Mouse (Mus musculus) liver, embryonic 14.5 days (tissue): ENCODE measurements at regions not wholly inside any gene's neighbourhood (a gene's known extent, or its start where the extent isn't known, plus 50 kb on each side); places are given as distances from the start of the nearest gene placed in this dataset.

Source experiments
- CTCF ChIP-seq: IDR thresholded peaks from 2 replicates; pipeline ENCODE4 v1.5.1; 2016; ENCODE audit warnings: antibody characterized with exemption, low read depth, control low read depth
- EP300 ChIP-seq: IDR thresholded peaks from 2 replicates; pipeline ENCODE4 v1.6.1; 2016; ENCODE audit warnings: antibody characterized with exemption, low read depth

DNA sequence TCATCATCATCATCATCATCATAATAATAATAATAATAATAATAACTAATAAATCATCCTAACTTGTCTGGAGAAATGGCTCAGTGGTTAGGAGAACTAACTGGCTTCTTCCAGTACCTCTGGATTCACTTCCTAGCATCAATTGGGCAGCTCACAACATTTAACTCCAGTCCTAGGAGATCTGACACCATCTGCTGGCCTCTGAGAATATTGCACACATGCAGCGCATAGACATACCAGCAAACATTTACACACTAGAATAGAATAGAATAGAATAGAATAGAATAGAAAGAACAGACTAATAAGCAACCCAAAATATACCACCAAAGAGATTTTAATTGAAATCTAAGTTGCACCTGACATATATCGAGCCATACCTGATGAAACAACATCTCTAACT, 715.9 kb upstream of the Kirrel3 start:
- TF ChIP-seq EP300, result no peak
- TF ChIP-seq CTCF, result no peak
